Mouse (Mus musculus) megakaryocyte-erythroid progenitor cell, adult 5 weeks (primary cell): ENCODE data around the gene Zswim1. TPM values are rescaled to one million over a fixed set of nuclear protein-coding genes. Genes with fewer than 3 reads are reported as not detected.

ENCODE experiments used
- polyA plus RNA-seq: library from polyadenylated mRNA; stranded (reverse); fragments of >175 nt; gene quantifications from 2 replicates; pipeline ENCODE4 v1.2.3, GENCODE M21; 2012

Gene Zswim1
- polyA plus RNA-seq, result 20.6 and 27.7 TPM in 2 replicates

GRCm38 (mm10) chr2:164822636-164823165 lies at the start of gene Zswim1:
TSS of gene Zswim1 (plus strand) at chr2:164822686.

GRCm38 (mm10) chr2:164779481-164780086 lies 42.9 kb upstream of the Zswim1 start, which contains the start of gene Tnnc2:
TSS of gene Tnnc2 (minus strand) at chr2:164779967.

GRCm38 (mm10) chr2:164785481-164786387 lies 36.8 kb upstream of the Zswim1 start, which contains the start of gene Snx21:
TSS of gene Snx21 (plus strand) at chr2:164785823.

GRCm38 (mm10) chr2:164804533-164805331 lies 17.8 kb upstream of the Zswim1 start, which contains the start of the genes Acot8 and Zswim3:
TSS of gene Acot8 (minus strand) at chr2:164804882.
TSS of gene Zswim3 (plus strand) at chr2:164805098.

GRCm38 (mm10) chr2:164828437-164828836 lies 6.0 kb downstream of the Zswim1 start, which contains the start of gene Spata25:
TSS of gene Spata25 (minus strand) at chr2:164828537.

GRCm38 (mm10) chr2:164832748-164833301 lies 10.3 kb downstream of the Zswim1 start, which contains the start of gene Ctsa:
TSS of gene Ctsa (plus strand) at chr2:164832873.

GRCm38 (mm10) chr2:164833314-164833959 lies 11.0 kb downstream of the Zswim1 start, which contains the start of gene Neurl2:
TSS of gene Neurl2 (minus strand) at chr2:164833456.

GRCm38 (mm10) chr2:164857101-164857821 lies 34.8 kb downstream of the Zswim1 start, which contains the start of gene Pltp:
TSS of gene Pltp (minus strand) at chr2:164857711.

Other genes starting within 250 kb of the Zswim1 start
- not detected in 2 replicates for gene Spint3, start 249.2 kb upstream of the Zswim1 start, polyA plus RNA-seq
- gene Wfdc6a, start 237.2 kb upstream of the Zswim1 start, polyA plus RNA-seq, result not detected in 2 replicates
- not detected in 2 replicates for gene Eppin, start 229.1 kb upstream of the Zswim1 start, polyA plus RNA-seq
- not detected in 2 replicates for gene Wfdc6b, start 209.2 kb upstream of the Zswim1 start, polyA plus RNA-seq
- not detected in 2 replicates for gene Wfdc8, start 209.1 kb upstream of the Zswim1 start, polyA plus RNA-seq
- gene Wfdc16, start 183.9 kb upstream of the Zswim1 start, polyA plus RNA-seq, result 0.17 TPM in 1 of 2 replicates, not detected in the other
- not detected in 2 replicates for gene Wfdc10, start 166.6 kb upstream of the Zswim1 start, polyA plus RNA-seq
- gene Wfdc9, start 166.1 kb upstream of the Zswim1 start, polyA plus RNA-seq, result not detected in 2 replicates
- gene Wfdc11, start 148.6 kb upstream of the Zswim1 start, polyA plus RNA-seq, result not detected in 2 replicates
- gene Wfdc13, start 137.6 kb upstream of the Zswim1 start, polyA plus RNA-seq, result not detected in 2 replicates
- gene Spint4, start 124.2 kb upstream of the Zswim1 start, polyA plus RNA-seq, result not detected in 2 replicates
- not detected in 2 replicates for gene Spint5, start 107.4 kb upstream of the Zswim1 start, polyA plus RNA-seq
- gene Wfdc3, start 76.8 kb upstream of the Zswim1 start, polyA plus RNA-seq, result not detected in 2 replicates
- 90.1 and 113 TPM in 2 replicates for gene Dnttip1, start 76.7 kb upstream of the Zswim1 start, polyA plus RNA-seq
- 64.0 and 94.6 TPM in 2 replicates for gene Ube2c, start 52.8 kb upstream of the Zswim1 start, polyA plus RNA-seq
- gene Tnnc2, start 42.7 kb upstream of the Zswim1 start, polyA plus RNA-seq, result not detected in 2 replicates
- 5.4 and 5.6 TPM in 2 replicates for gene Snx21, start 36.9 kb upstream of the Zswim1 start, polyA plus RNA-seq
- gene Acot8, start 17.8 kb upstream of the Zswim1 start, polyA plus RNA-seq, result 62.8 and 69.5 TPM in 2 replicates
- 0.36 and 0.44 TPM in 2 replicates for gene Zswim3, start 17.6 kb upstream of the Zswim1 start, polyA plus RNA-seq
- gene Spata25, start 5.9 kb downstream of the Zswim1 start, polyA plus RNA-seq, result 0.21 and 0.23 TPM in 2 replicates
- 364 and 538 TPM in 2 replicates for gene Ctsa, start 10.2 kb downstream of the Zswim1 start, polyA plus RNA-seq
- gene Neurl2, start 10.8 kb downstream of the Zswim1 start, polyA plus RNA-seq, result 3.5 and 4.1 TPM in 2 replicates
- 0.16 and 0.51 TPM in 2 replicates for gene Pltp, start 35.0 kb downstream of the Zswim1 start, polyA plus RNA-seq
- gene Pcif1, start 56.6 kb downstream of the Zswim1 start, polyA plus RNA-seq, result 144 and 161 TPM in 2 replicates
- gene Zfp335, start 89.1 kb downstream of the Zswim1 start, polyA plus RNA-seq, result 51.0 and 59.7 TPM in 2 replicates
- 6.3 and 27.6 TPM in 2 replicates for gene Mmp9, start 118.1 kb downstream of the Zswim1 start, polyA plus RNA-seq
- gene Slc12a5, start 138.1 kb downstream of the Zswim1 start, polyA plus RNA-seq, result 0.61 and 1.1 TPM in 2 replicates
- 33.9 and 36.3 TPM in 2 replicates for gene Ncoa5, start 212.2 kb downstream of the Zswim1 start, polyA plus RNA-seq
- gene Cd40, start 232.9 kb downstream of the Zswim1 start, polyA plus RNA-seq, result 0.12 and 0.43 TPM in 2 replicates